Mouse (Mus musculus) MEL (cell line): ENCODE results near the gene Arhgap1. TPM values are rescaled to one million over a fixed set of nuclear protein-coding genes. Genes with fewer than 3 reads are reported as not detected.

ENCODE experiments used
- DNase-seq: peaks from one replicate; pipeline ENCODE4 v3.0.0; 2011; ENCODE audit warnings: low read depth, low spot score
- H3K27ac ChIP-seq: 2 replicates; pipeline ENCODE4 v1.5.1; 2012; ENCODE audit warnings: low read depth, mild to moderate bottlenecking, control low read depth, low read length, moderate library complexity; ENCODE audit not compliant: control insufficient read depth
- H3K27me3 ChIP-seq, 2 experiments: fragments of 150-350 bp in 1 of 2; sonication (generic) in 1 of 2; 2 replicates each; pipeline ENCODE4 v1.6.1; 2012; ENCODE audit warnings: low read length in 2 of 2, mild to moderate bottlenecking in 2 of 2, improper control_type of control experiment in 1 of 2, moderate library complexity in 1 of 2; ENCODE audit not compliant: insufficient read depth in 2 of 2, control insufficient read depth in 1 of 2
- H3K36me3 ChIP-seq, 2 experiments: 2 replicates each; pipeline ENCODE4 v1.6.1; 2012 to 2014; ENCODE audit warnings: low read length in 2 of 2, improper control_type of control experiment in 1 of 2, inconsistent platforms in 1 of 2, mild to moderate bottlenecking in 1 of 2; ENCODE audit not compliant: insufficient read depth in 2 of 2, control insufficient read depth in 1 of 2
- H3K4me1 ChIP-seq, 2 experiments: fragments of 150-350 bp in 1 of 2; sonication (generic) in 1 of 2; 2 replicates each; pipeline ENCODE4 v1.6.1; 2012; ENCODE audit warnings: low read length in 2 of 2, improper control_type of control experiment in 1 of 2, mild to moderate bottlenecking in 1 of 2; ENCODE audit not compliant: insufficient read depth in 2 of 2, control insufficient read depth in 1 of 2
- H3K4me3 ChIP-seq, 2 experiments: fragments of 150-350 bp in 1 of 2; sonication (generic) in 1 of 2; 2 replicates each; pipeline ENCODE4 v1.5.1; 2012; ENCODE audit warnings: low read depth in 2 of 2, low read length in 2 of 2, mild to moderate bottlenecking in 2 of 2, moderate library complexity in 2 of 2, control low read depth in 1 of 2, improper control_type of control experiment in 1 of 2; ENCODE audit not compliant: control insufficient read depth in 1 of 2, insufficient read depth in 1 of 2
- H3K79me2 ChIP-seq: 2 replicates; pipeline ENCODE4 v1.6.1; 2012; ENCODE audit warnings: mild to moderate bottlenecking, low read length, moderate library complexity; ENCODE audit not compliant: control insufficient read depth, poor library complexity, insufficient read depth
- H3K9ac ChIP-seq: 2 replicates; pipeline ENCODE4 v1.6.1; 2012; ENCODE audit warnings: low read depth, mild to moderate bottlenecking, control low read depth, low read length, moderate library complexity; ENCODE audit not compliant: control insufficient read depth, poor library complexity, severe bottlenecking
- H3K9me3 ChIP-seq: fragments of 150-350 bp; sonication (generic); replicated peaks from 2 replicates; pipeline ENCODE4 v1.6.1; 2012; ENCODE audit warnings: mild to moderate bottlenecking, low read length, improper control_type of control experiment, moderate library complexity; ENCODE audit not compliant: insufficient read depth
- ELF1 ChIP-seq: IDR thresholded peaks from 2 replicates; pipeline ENCODE4 v1.6.1; 2014; ENCODE audit warnings: low read depth, mild to moderate bottlenecking, inconsistent platforms, low read length, improper control_type of control experiment, moderate library complexity
- GABPA ChIP-seq: IDR thresholded peaks from 2 replicates; pipeline ENCODE4 v1.6.1; 2012; ENCODE audit warnings: low read depth, mild to moderate bottlenecking, inconsistent platforms, low read length, improper control_type of control experiment, moderate library complexity
- JUND ChIP-seq: IDR thresholded peaks from 2 replicates; pipeline ENCODE4 v1.6.1; 2011; ENCODE audit warnings: low read depth, mild to moderate bottlenecking, improper control_type of control experiment, low read length
- MAFK ChIP-seq: IDR thresholded peaks from 2 replicates; pipeline ENCODE4 v1.6.1; 2011; ENCODE audit warnings: low read depth, mild to moderate bottlenecking, low read length, improper control_type of control experiment, borderline replicate concordance
- MAX ChIP-seq: IDR thresholded peaks from 2 replicates; pipeline ENCODE4 v1.6.1; 2011; ENCODE audit warnings: low read length, improper control_type of control experiment
- MAZ ChIP-seq: IDR thresholded peaks from 2 replicates; pipeline ENCODE4 v1.6.1; 2012; ENCODE audit warnings: low read depth, mild to moderate bottlenecking, inconsistent platforms, low read length, improper control_type of control experiment
- NELFE ChIP-seq: IDR thresholded peaks from 2 replicates; pipeline ENCODE4 v1.6.1; 2011; ENCODE audit warnings: low read depth, low read length, improper control_type of control experiment
- POLR2AphosphoS5 ChIP-seq: IDR thresholded peaks from 2 replicates; pipeline ENCODE4 v1.6.1; 2012; ENCODE audit warnings: low read depth, borderline replicate concordance, mild to moderate bottlenecking, inconsistent platforms, low read length, moderate library complexity, mixed read lengths
- RAD21 ChIP-seq: IDR thresholded peaks from 2 replicates; pipeline ENCODE4 v1.6.1; 2011; ENCODE audit warnings: mild to moderate bottlenecking, low read depth, low read length, improper control_type of control experiment
- RCOR1 ChIP-seq: IDR thresholded peaks from 2 replicates; pipeline ENCODE4 v1.6.1; 2012; ENCODE audit warnings: low read depth, mild to moderate bottlenecking, inconsistent platforms, low read length, improper control_type of control experiment
- TAL1 ChIP-seq: IDR thresholded peaks from 2 replicates; pipeline ENCODE4 v1.6.1; 2012; ENCODE audit warnings: mild to moderate bottlenecking, inconsistent platforms, low read length, moderate library complexity, mixed read lengths
- TBP ChIP-seq: IDR thresholded peaks from 2 replicates; pipeline ENCODE4 v1.8.0; 2011; ENCODE audit warnings: low read depth, low read length, improper control_type of control experiment
- UBTF ChIP-seq: IDR thresholded peaks from 2 replicates; pipeline ENCODE4 v1.6.1; 2012; ENCODE audit warnings: low read depth, mild to moderate bottlenecking, inconsistent platforms, low read length, improper control_type of control experiment, moderate library complexity, borderline replicate concordance; ENCODE audit not compliant: insufficient read depth
- USF1 ChIP-seq: IDR thresholded peaks from 2 replicates; pipeline ENCODE4 v1.6.1; 2014; ENCODE audit warnings: low read depth, mild to moderate bottlenecking, inconsistent platforms, low read length, improper control_type of control experiment, moderate library complexity
- ZC3H11A ChIP-seq: IDR thresholded peaks from 2 replicates; pipeline ENCODE4 v1.6.1; 2012; ENCODE audit warnings: low read depth, mild to moderate bottlenecking, inconsistent platforms, low read length, improper control_type of control experiment
- ZNF384 ChIP-seq: IDR thresholded peaks from 2 replicates; pipeline ENCODE4 v1.6.1; 2012; ENCODE audit warnings: low read depth, mild to moderate bottlenecking, inconsistent platforms, low read length, improper control_type of control experiment
- polyA plus RNA-seq, 2 experiments: library from polyadenylated mRNA; stranded (reverse) in 1 of 2; unstranded in 1 of 2; fragments of >175 nt in 1 of 2; fragments of >200 nt in 1 of 2; gene quantifications; 2 replicates each; pipeline versions ENCODE4 v1.2.1 to v1.2.4; 2012; ENCODE audit warnings: low replicate concordance in 2 of 2, low read depth in 1 of 2; ENCODE audit not compliant: insufficient read length in 2 of 2, insufficient read depth in 1 of 2, missing spikeins in 1 of 2
- total RNA-seq: library from RNA; depleted of rRNA; stranded (reverse); fragments of 300-350 nt; gene quantifications from 2 replicates; pipeline ENCODE4 v1.2.3, GENCODE M21; 2012; rRNA removed

Arhgap1 gene
- total and polyA plus RNA-seq, 3 experiments: 23.5 to 40.1 TPM; not detected in 1

GRCm38 (mm10) chr2:91718276-91718675 lies 68.6 kb downstream of the Arhgap1 start:
- Histone ChIP-seq H3K27ac (no peak overlapping the region), H3K4me3 (no peak overlapping the region), H3K36me3 (peaks cover 0 to 8% of the 10 kb centered on the region in 2 experiments; a peak in 3 of 4 replicates), H3K27me3 (no peaks in the 10 kb centered on the region), H3K9me3 (no peaks in the 10 kb centered on the region), H3K9ac (no peak overlapping the region), H3K4me1 (peaks cover 3% of the 10 kb centered on the region in 2 experiments; a peak in 3 of 4 replicates), H3K79me2 (no peaks in the 10 kb centered on the region)
- DNase-seq: no peak
- TF ChIP-seq ZNF384 (no peak), POLR2AphosphoS5 (no peak), RAD21 (no peak), USF1 (no peak), TAL1 (no peak), MAX (no peak), GABPA (no peak), TBP (no peak), JUND (no peak), ZC3H11A (no peak), ELF1 (no peak), UBTF (no peak), MAFK (no peak), MAZ (no peak), NELFE (no peak), RCOR1 (no peak)

Other genes with a start within 250 kb of the Arhgap1 start
- 20.2 and 23.0 TPM in 2 replicates for gene 1110051M20Rik, start 205.2 kb upstream of the Arhgap1 start, total RNA-seq
- gene 1110051M20Rik, start 205.2 kb upstream of the Arhgap1 start, polyA plus RNA-seq: 10 to 100 TPM in 1 of 2 experiments, not detected in 1; 23.3 TPM
- 1.1 and 1.3 TPM in 2 replicates for gene Lrp4, start 192.3 kb upstream of the Arhgap1 start, total RNA-seq
- gene Lrp4, start 192.3 kb upstream of the Arhgap1 start, polyA plus RNA-seq: 1 to 10 TPM in 1 of 2 experiments, not detected in 1; 2.8 TPM
- 57.1 and 64.7 TPM in 2 replicates for gene Ckap5, start 123.1 kb upstream of the Arhgap1 start, total RNA-seq
- 10 to 100 TPM; 44.0 to 45.3 TPM for gene Ckap5, start 123.1 kb upstream of the Arhgap1 start, polyA plus RNA-seq
- 0.04 TPM in 1 of 2 replicates, not detected in the other for gene F2, start 13.4 kb upstream of the Arhgap1 start, total RNA-seq
- under 1 TPM in 1 of 2 experiments, not detected in 1; 0.06 TPM for gene F2, start 13.4 kb upstream of the Arhgap1 start, polyA plus RNA-seq
- 8.6 and 10.4 TPM in 2 replicates for gene Zfp408, start 69 bp upstream of the Arhgap1 start, total RNA-seq
- gene Zfp408, start 69 bp upstream of the Arhgap1 start, polyA plus RNA-seq: 10 to 100 TPM in 1 of 2 experiments, not detected in 1; 16.4 TPM
- 7.4 and 8.4 TPM in 2 replicates for gene Atg13, start 60.7 kb downstream of the Arhgap1 start, total RNA-seq
- gene Atg13, start 60.7 kb downstream of the Arhgap1 start, polyA plus RNA-seq: 10 to 100 TPM in 1 of 2 experiments, not detected in 1; 27.7 TPM
- gene Harbi1, start 61.0 kb downstream of the Arhgap1 start, total RNA-seq: 6.8 and 8.2 TPM in 2 replicates
- gene Harbi1, start 61.0 kb downstream of the Arhgap1 start, polyA plus RNA-seq: 1 to 10 TPM in 1 of 2 experiments, not detected in 1; 7.8 TPM
- 14.6 and 15.9 TPM in 2 replicates for gene Ambra1, start 80.3 kb downstream of the Arhgap1 start, total RNA-seq
- gene Ambra1, start 80.3 kb downstream of the Arhgap1 start, polyA plus RNA-seq: 10 to 100 TPM in 1 of 2 experiments, not detected in 1; 24.7 TPM